Mouse (Mus musculus) C2C12 (cell line): Measurements from ENCODE around the gene Ier5l.

Source experiments
- CTCF ChIP-seq: IDR thresholded peaks from one replicate; pipeline ENCODE4 v1.5.1; 2011; ENCODE audit not compliant: control insufficient read depth, insufficient read depth, insufficient read length
- USF1 ChIP-seq: IDR thresholded peaks from one replicate; pipeline ENCODE4 v1.6.1; 2011; ENCODE audit warnings: low read depth, mild to moderate bottlenecking, control low read depth, moderate library complexity

DNA sequence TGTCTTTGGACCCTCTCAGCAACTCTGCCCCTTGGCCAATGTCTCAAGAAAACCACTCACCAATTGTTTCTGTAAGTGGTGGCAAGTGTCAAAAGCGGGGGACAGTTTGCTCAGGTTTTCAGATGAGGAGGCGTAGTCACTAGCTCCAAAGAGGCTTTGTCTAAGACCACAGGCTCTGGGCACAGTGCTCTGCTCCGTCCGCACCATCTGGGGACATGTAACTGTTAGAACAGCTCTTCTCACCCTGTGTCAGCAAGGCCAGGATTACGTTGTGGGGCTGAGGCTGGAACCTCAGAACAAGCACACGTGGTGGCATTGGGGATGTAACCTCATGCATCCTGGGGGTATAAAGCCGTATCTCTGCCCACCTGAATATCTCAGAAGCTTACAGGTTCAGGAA is 1.4 kb upstream of the Ier5l start:
- TF ChIP-seq CTCF (no peak), USF1 (no peak)
